Mouse (Mus musculus) stomach, postnatal 0 days (tissue): ENCODE data around the gene Mitd1.

Experiments used
- CTCF ChIP-seq: IDR thresholded peaks from 2 replicates; pipeline ENCODE4 v1.5.1; 2016; ENCODE audit warnings: antibody characterized with exemption, low read depth, mild to moderate bottlenecking, moderate library complexity
- EP300 ChIP-seq: optimal IDR thresholded peaks from 2 replicates; pipeline ENCODE3; 2016; ENCODE audit warnings: antibody characterized with exemption

GRCm38 (mm10) chr1:37871704-37872103, 18.5 kb downstream of the Mitd1 start, which contains the start of gene Lipt1:
- TF ChIP-seq CTCF (no peak), EP300 (no peak)
